Mouse (Mus musculus): Measurements from ENCODE around the gene Arhgap42.

Arhgap42 gene

GRCm38 (mm10) chr9:9238438-9239391, at the start of gene Arhgap42:
Gene Arhgap42, minus strand, starts transcription at chr9:9239101.
- in situ Hi-C loops (cut with MseI, MboI): no loop called here

GRCm38 (mm10) chr9:9288140-9288539, 49.2 kb upstream of the Arhgap42 start:
- in situ Hi-C loops (cut with MseI, MboI): no loop called here

- in situ Hi-C loops (cut with MseI, MboI): no loop called here
Measured at GRCm38 (mm10) chr9:9269305-9269704, 30.4 kb upstream of the Arhgap42 start.

GRCm38 (mm10) chr9:9267606-9268601, 29.0 kb upstream of the Arhgap42 start:
- in situ Hi-C loops (cut with MseI, MboI): no loop called here

GRCm38 (mm10) chr9:9263543-9263942, 24.6 kb upstream of the Arhgap42 start:
- in situ Hi-C loops (cut with MseI, MboI): no loop called here

- in situ Hi-C loops (cut with MseI, MboI): no loop called here
Measured at GRCm38 (mm10) chr9:9262479-9262878, 23.6 kb upstream of the Arhgap42 start.

- in situ Hi-C loops (cut with MseI, MboI): no loop called here
Measured at GRCm38 (mm10) chr9:9254764-9255163, 15.9 kb upstream of the Arhgap42 start.

GRCm38 (mm10) chr9:9248529-9248928, 9.6 kb upstream of the Arhgap42 start:
- in situ Hi-C loops (cut with MseI, MboI): no loop called here

- in situ Hi-C loops (cut with MseI, MboI): no loop called here
Measured at GRCm38 (mm10) chr9:9245994-9246393, 7.1 kb upstream of the Arhgap42 start.

GRCm38 (mm10) chr9:9243834-9244233, 4.9 kb upstream of the Arhgap42 start:
- in situ Hi-C loops (cut with MseI, MboI): no loop called here

- in situ Hi-C loops (cut with MseI, MboI): no loop called here
Measured at GRCm38 (mm10) chr9:9241202-9241795, 2.4 kb upstream of the Arhgap42 start.

- in situ Hi-C loops (cut with MseI, MboI): no loop called here
Measured at GRCm38 (mm10) chr9:9237511-9237910, 1.4 kb downstream of the Arhgap42 start.

GRCm38 (mm10) chr9:9229662-9230061, 9.2 kb downstream of the Arhgap42 start:
- in situ Hi-C loops (cut with MseI, MboI): no loop called here

- in situ Hi-C loops (cut with MseI, MboI): no loop called here
Measured at GRCm38 (mm10) chr9:9224837-9225236, 14.1 kb downstream of the Arhgap42 start.

- in situ Hi-C loops (cut with MseI, MboI): no loop called here
Measured at GRCm38 (mm10) chr9:9223384-9223783, 15.5 kb downstream of the Arhgap42 start.

GRCm38 (mm10) chr9:9221950-9222486, 16.9 kb downstream of the Arhgap42 start:
- in situ Hi-C loops (cut with MseI, MboI): no loop called here

- in situ Hi-C loops (cut with MseI, MboI): no loop called here
Measured at GRCm38 (mm10) chr9:9221185-9221584, 17.7 kb downstream of the Arhgap42 start.

GRCm38 (mm10) chr9:9218301-9218700, 20.6 kb downstream of the Arhgap42 start:
- in situ Hi-C loops (cut with MseI, MboI): no loop called here

GRCm38 (mm10) chr9:9214849-9215248, 24.1 kb downstream of the Arhgap42 start:
- in situ Hi-C loops (cut with MseI, MboI): no loop called here

- in situ Hi-C loops (cut with MseI, MboI): no loop called here
Measured at GRCm38 (mm10) chr9:9214296-9214695, 24.6 kb downstream of the Arhgap42 start.

- in situ Hi-C loops (cut with MseI, MboI): no loop called here
Measured at GRCm38 (mm10) chr9:9211411-9212087, 27.4 kb downstream of the Arhgap42 start.
